Mouse (Mus musculus): Measurements from ENCODE around the gene Oas1g. TPM values are rescaled to one million over a fixed set of nuclear protein-coding genes. Genes with fewer than 3 reads are reported as not detected.

Oas1g gene
- polyA plus RNA-seq (2012; rRNA removed) = 1.5 and 1.9 TPM in 2 replicates

DNA sequence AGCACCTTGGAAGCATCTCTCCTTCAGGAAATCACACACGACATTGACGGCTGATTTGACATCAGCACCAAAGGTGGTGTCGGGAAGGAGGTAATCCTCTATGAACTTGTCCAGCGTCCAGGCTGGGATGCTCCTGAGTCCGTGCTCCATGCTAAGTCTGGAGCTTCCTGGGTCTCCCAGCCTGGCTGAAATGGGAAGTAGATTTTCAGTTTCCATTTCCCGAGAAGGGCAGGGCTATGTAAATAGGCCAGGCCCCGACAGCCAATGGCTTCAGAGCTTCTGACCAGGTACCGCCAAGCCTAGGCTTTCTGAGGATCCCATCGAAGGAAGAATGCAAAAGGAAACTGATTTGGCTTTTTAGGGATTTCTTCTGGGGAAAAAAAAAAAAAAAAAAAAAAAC, at the start of gene Oas1g:
Oas1g (minus strand) TSS at position 201 of the 400 bp plus-strand sequence.

DNA sequence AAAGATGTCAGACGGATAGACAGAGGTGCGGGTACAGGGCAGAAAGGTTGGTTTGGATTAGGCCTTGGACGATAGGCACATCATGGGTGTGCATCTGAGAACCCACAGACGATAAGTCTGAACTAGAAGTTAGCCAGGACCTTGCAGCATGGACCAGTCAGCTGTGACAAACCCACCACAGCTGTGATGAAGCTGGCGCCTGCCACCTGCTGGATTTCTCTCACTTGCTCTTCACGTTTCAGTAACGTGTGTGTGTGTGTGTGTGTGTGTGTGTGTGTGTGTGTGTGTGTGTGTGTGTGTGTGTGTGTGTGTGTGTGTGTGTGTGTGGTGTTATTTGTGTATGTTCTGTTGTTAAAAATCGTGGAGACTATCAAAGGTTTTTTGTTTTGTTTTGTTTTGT, 26.8 kb upstream of the Oas1g start, which contains the start of gene Oas1d:
Oas1d (plus strand) TSS at position 333 of the 400 bp plus-strand sequence.

DNA sequence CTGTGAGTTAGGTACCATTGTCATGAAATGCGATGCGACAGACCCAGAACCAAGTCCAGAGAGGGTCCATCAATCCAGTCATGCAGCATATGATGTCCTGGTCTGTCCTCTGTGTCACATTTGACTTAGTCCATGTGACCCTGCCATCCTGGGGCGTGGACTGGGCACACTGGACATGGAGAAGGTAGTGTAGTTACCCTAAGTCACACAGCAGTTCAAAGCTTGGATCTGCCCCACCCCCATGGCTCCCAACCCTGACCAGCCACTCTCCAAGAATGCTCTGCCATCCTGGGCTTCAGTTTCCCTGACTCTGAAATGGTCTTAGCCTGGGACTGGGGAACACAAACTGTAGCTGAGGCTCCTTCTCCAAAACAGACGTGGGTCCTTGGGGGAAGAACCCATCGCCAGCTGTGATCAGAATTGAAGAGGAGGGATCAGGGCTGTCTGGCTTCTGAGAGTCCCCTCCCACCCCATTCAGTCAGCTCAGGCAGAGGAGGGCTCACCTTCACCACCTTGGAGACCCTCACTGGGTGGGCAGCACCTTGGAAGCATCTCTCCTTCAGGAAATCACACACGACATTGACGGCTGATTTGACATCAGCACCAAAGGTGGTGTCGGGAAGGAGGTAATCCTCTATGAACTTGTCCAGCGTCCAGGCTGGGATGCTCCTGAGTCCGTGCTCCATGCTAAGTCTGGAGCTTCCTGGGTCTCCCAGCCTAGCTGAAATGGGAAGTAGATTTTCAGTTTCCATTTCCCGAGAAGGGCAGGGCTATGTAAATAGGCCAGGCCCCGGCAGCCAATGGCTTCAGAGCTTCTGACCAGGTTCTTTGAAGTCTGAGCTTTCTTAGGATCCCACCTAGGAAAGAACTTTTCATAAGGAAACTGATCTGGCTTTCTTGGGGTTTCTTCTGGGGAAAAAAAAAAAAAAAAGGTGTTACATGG, 19.6 kb upstream of the Oas1g start, which contains the start of gene Oas1a:
Oas1a (minus strand) TSS at position 731 of the 943 bp plus-strand sequence.

DNA sequence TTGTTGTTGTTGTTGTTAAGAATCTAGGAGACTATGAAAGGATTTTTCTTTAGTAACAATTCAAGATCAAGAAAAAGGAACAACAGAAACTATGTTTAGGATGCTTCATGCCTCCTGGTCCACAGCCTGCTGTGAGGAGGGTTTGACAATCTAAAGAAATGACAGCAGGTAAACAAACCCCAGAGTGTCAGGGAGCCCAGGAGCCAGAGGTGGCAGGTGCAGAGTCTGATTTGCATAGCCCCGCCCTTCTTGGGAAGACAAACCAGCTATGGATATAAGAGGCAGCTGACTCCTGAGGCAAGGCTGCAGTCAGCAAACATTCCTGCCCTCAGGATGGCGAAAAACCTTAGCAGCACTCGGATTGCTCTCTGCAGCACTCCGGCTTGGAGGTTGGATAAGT, 26.3 kb downstream of the Oas1g start, which contains the start of gene Oas1h:
Oas1h (plus strand) TSS at position 301 of the 400 bp plus-strand sequence.

DNA sequence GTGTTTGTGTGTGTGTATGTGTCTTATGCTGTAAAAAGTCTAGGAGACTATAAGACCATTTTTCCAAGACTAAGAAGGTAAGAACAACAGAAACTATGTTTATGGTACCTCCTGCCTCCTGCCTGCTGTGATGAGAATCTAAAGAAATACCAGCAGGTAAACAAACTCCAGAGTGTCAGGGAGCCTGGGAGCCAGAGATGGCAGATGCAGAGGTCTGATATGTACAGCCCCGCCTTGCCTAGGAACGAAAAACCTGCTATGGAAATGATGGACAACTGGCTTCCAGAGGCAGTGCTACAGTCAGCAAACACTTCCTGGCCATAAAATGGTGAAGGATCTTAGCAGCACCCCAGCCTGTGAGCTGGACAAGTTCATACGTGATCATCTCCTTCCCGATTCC, 40.3 kb downstream of the Oas1g start, which contains the start of gene Oas1f:
Oas1f (plus strand) TSS at position 301 of the 400 bp plus-strand sequence.

Other genes with a start within 250 kb of the Oas1g start
- gene Rasal1, start 238.8 kb downstream of the Oas1g start, polyA plus RNA-seq (2012; rRNA removed) = 1.3 TPM in 2 replicates
- 83.9 and 93.6 TPM in 2 replicates for gene Dtx1, start 175.7 kb downstream of the Oas1g start, polyA plus RNA-seq (2012; rRNA removed)
- gene Oas2, start 137.8 kb downstream of the Oas1g start, polyA plus RNA-seq (2012; rRNA removed) = 1.6 and 2.0 TPM in 2 replicates
- gene Oas3, start 110.0 kb downstream of the Oas1g start, polyA plus RNA-seq (2012; rRNA removed) = 0.42 and 0.86 TPM in 2 replicates
- gene Oas1e, start 92.1 kb downstream of the Oas1g start, polyA plus RNA-seq (2012; rRNA removed) = 0.02 and 0.05 TPM in 2 replicates
- 0.41 and 0.91 TPM in 2 replicates for gene Oas1c, start 75.1 kb downstream of the Oas1g start, polyA plus RNA-seq (2012; rRNA removed)
- 0.05 TPM in 1 of 2 replicates, not detected in the other for gene Oas1f, start 40.2 kb downstream of the Oas1g start, polyA plus RNA-seq (2012; rRNA removed)
- gene Oas1h, start 26.2 kb downstream of the Oas1g start, polyA plus RNA-seq (2012; rRNA removed) = not detected in 2 replicates
- gene Oas1a, start 19.9 kb upstream of the Oas1g start, polyA plus RNA-seq (2012; rRNA removed) = 2.6 and 2.8 TPM in 2 replicates
- 0.05 TPM in 1 of 2 replicates, not detected in the other for gene Oas1d, start 26.9 kb upstream of the Oas1g start, polyA plus RNA-seq (2012; rRNA removed)
- gene Rph3a, start 122.5 kb upstream of the Oas1g start, polyA plus RNA-seq (2012; rRNA removed) = 21.1 and 21.6 TPM in 2 replicates